Mouse (Mus musculus) midbrain, embryonic 13.5 days (tissue): ENCODE results near the gene Odam. TPM values are rescaled to one million over a fixed set of nuclear protein-coding genes. Genes with fewer than 3 reads are reported as not detected.

ENCODE experiments used
- ATAC-seq: fragments of 200-750 bp; cut with Nextera tagmentation; 2 replicates; pipeline ENCODE4 v1.8.0; 2017; ENCODE audit warnings: mild to moderate bottlenecking, moderate TSS enrichment, moderate library complexity
- H3K27ac ChIP-seq: fragments of 300-500 bp; sonication (generic); 2 replicates; pipeline ENCODE4 v1.5.1; 2015; ENCODE audit warnings: inconsistent platforms, mild to moderate bottlenecking, moderate library complexity
- H3K27me3 ChIP-seq: fragments of 300-500 bp; sonication (generic); 2 replicates; pipeline ENCODE4 v1.6.1; 2015; ENCODE audit warnings: mild to moderate bottlenecking, inconsistent platforms
- H3K36me3 ChIP-seq: fragments of 300-500 bp; sonication (generic); 2 replicates; pipeline ENCODE4 v1.6.1; 2015; ENCODE audit warnings: mild to moderate bottlenecking, inconsistent platforms
- H3K4me1 ChIP-seq: fragments of 300-500 bp; sonication (generic); replicated peaks from 2 replicates; pipeline ENCODE4 v1.6.1; 2015; ENCODE audit warnings: inconsistent platforms
- H3K4me2 ChIP-seq: fragments of 300-500 bp; sonication (generic); replicated peaks from 2 replicates; pipeline ENCODE4 v1.6.1; 2015; ENCODE audit warnings: moderate library complexity, mild to moderate bottlenecking, inconsistent platforms
- H3K4me3 ChIP-seq: fragments of 300-500 bp; sonication (generic); replicated peaks from 2 replicates; pipeline ENCODE4 v1.5.1; 2015; ENCODE audit warnings: mild to moderate bottlenecking, inconsistent platforms
- H3K9ac ChIP-seq: fragments of 300-500 bp; sonication (generic); replicated peaks from 2 replicates; pipeline ENCODE4 v1.6.1; 2015; ENCODE audit warnings: mild to moderate bottlenecking, inconsistent platforms
- H3K9me3 ChIP-seq: fragments of 300-500 bp; sonication (generic); 2 replicates; pipeline ENCODE4 v1.6.1; 2016; ENCODE audit warnings: mild to moderate bottlenecking, inconsistent platforms
- WGBS: fragments of 180-500 bp; shearing (Covaris S2); methylation state at CpG from one replicate; pipeline ENCODE4 v1.1.7; 2015; 5-methylcytosine and 5-hydroxymethylcytosine counted together
- polyA plus RNA-seq: library from polyadenylated mRNA; unstranded; fragments of >200 nt; fragmentation: Nextera tagmentation; extraction: Ambion mirVana; gene quantifications from 2 replicates; pipeline ENCODE4 v1.2.1, GENCODE M21; 2015

Odam gene
- polyA plus RNA-seq = not detected in 2 replicates

GRCm38 (mm10) chr5:87884729-87885128 is at the start of gene Odam:
Gene Odam (plus strand): TSS chr5:87885029.
- Histone ChIP-seq H3K9me3 (no peaks in the 10 kb centered on the region), H3K36me3 (no peaks in the 10 kb centered on the region), H3K4me1 (no peaks in the 10 kb centered on the region), H3K9ac (no peak within 1 kb of the TSS), H3K27ac (no peak within 1 kb of the TSS), H3K4me3 (no peak within 1 kb of the TSS), H3K27me3 (no peaks in the 10 kb centered on the region), H3K4me2 (no peak within 1 kb of the TSS)
- ATAC-seq = no peak
- WGBS = 79% methylated on average over 1 of the region's 1 CpGs

- ATAC-seq = no peak
Observed at GRCm38 (mm10) chr5:87855136-87855716, 29.6 kb upstream of the Odam start.

GRCm38 (mm10) chr5:87870084-87870483 is 14.7 kb upstream of the Odam start:
- H3K36me3 ChIP-seq = no peaks in the 10 kb centered on the region
- no peaks in the 10 kb centered on the region for H3K27me3 ChIP-seq
- WGBS = 66% methylated on average over 2 of the region's 2 CpGs
- H3K4me3 ChIP-seq = no peak overlapping the region
- no peak for ATAC-seq
- no peaks in the 10 kb centered on the region for H3K4me1 ChIP-seq
- no peak overlapping the region for H3K4me2 ChIP-seq
- no peak overlapping the region for H3K9ac ChIP-seq
- H3K9me3 ChIP-seq = no peaks in the 10 kb centered on the region
- H3K27ac ChIP-seq = no peak overlapping the region

More at GRCm38 (mm10) chr5:87855136-87855716, 29.6 kb upstream of the Odam start:
- H3K9ac ChIP-seq = no peak overlapping the region
- H3K27me3 ChIP-seq = no peaks in the 10 kb centered on the region
- no peak overlapping the region for H3K4me2 ChIP-seq
- H3K4me1 ChIP-seq = no peaks in the 10 kb centered on the region
- no peak overlapping the region for H3K27ac ChIP-seq
- 77% methylated on average over 3 of the region's 3 CpGs for WGBS
- no peaks in the 10 kb centered on the region for H3K9me3 ChIP-seq
- no peaks in the 10 kb centered on the region for H3K36me3 ChIP-seq
- H3K4me3 ChIP-seq = no peak overlapping the region

GRCm38 (mm10) chr5:87871423-87871822 is 13.4 kb upstream of the Odam start:
- H3K4me3 ChIP-seq = no peak overlapping the region
- WGBS = 35% methylated on average over 4 of the region's 4 CpGs
- no peaks in the 10 kb centered on the region for H3K4me1 ChIP-seq
- no peak overlapping the region for H3K9ac ChIP-seq
- no peak overlapping the region for H3K27ac ChIP-seq
- no peak overlapping the region for H3K4me2 ChIP-seq
- no peak for ATAC-seq
- H3K9me3 ChIP-seq = no peaks in the 10 kb centered on the region
- no peaks in the 10 kb centered on the region for H3K36me3 ChIP-seq
- H3K27me3 ChIP-seq = no peaks in the 10 kb centered on the region

- H3K4me3 ChIP-seq = no peak within 1 kb of the TSS
- WGBS = 28% methylated on average over 5 of the region's 5 CpGs
- no peaks in the 10 kb centered on the region for H3K36me3 ChIP-seq
- no peaks in the 10 kb centered on the region for H3K4me1 ChIP-seq
- H3K4me2 ChIP-seq = no peak within 1 kb of the TSS
- no peak for ATAC-seq
- H3K27ac ChIP-seq = no peak within 1 kb of the TSS
- H3K9ac ChIP-seq = no peak within 1 kb of the TSS
- no peaks in the 10 kb centered on the region for H3K9me3 ChIP-seq
- H3K27me3 ChIP-seq = no peaks in the 10 kb centered on the region
Observed at GRCm38 (mm10) chr5:87925372-87925771, 40.5 kb downstream of the Odam start, which contains the start of gene Csn3. Gene Csn3 (plus strand): TSS chr5:87925579.

- ATAC-seq = no peak
- H3K9me3 ChIP-seq = no peaks in the 10 kb centered on the region
Observed at GRCm38 (mm10) chr5:87931603-87932002, 46.8 kb downstream of the Odam start.

GRCm38 (mm10) chr5:87940752-87941151 is 55.9 kb downstream of the Odam start:
- H3K4me3 ChIP-seq = no peak overlapping the region
- H3K36me3 ChIP-seq = no peaks in the 10 kb centered on the region
- no peaks in the 10 kb centered on the region for H3K4me1 ChIP-seq
- WGBS = 53% methylated on average over 3 of the region's 3 CpGs
- H3K27ac ChIP-seq = no peak overlapping the region
- H3K4me2 ChIP-seq = no peak overlapping the region
- H3K9ac ChIP-seq = no peak overlapping the region
- H3K9me3 ChIP-seq = no peaks in the 10 kb centered on the region
- no peaks in the 10 kb centered on the region for H3K27me3 ChIP-seq
- no peak for ATAC-seq

More at GRCm38 (mm10) chr5:87931603-87932002, 46.8 kb downstream of the Odam start:
- Histone ChIP-seq H3K4me2 (no peak overlapping the region), H3K27ac (no peak overlapping the region), H3K4me3 (no peak overlapping the region), H3K36me3 (no peaks in the 10 kb centered on the region), H3K4me1 (no peaks in the 10 kb centered on the region), H3K27me3 (no peaks in the 10 kb centered on the region), H3K9ac (no peak overlapping the region)
- WGBS = 40% methylated on average over 1 of the region's 1 CpGs

GRCm38 (mm10) chr5:87942515-87942914 is 57.7 kb downstream of the Odam start:
- no peaks in the 10 kb centered on the region for H3K27me3 ChIP-seq
- no peak overlapping the region for H3K9ac ChIP-seq
- no peak overlapping the region for H3K4me3 ChIP-seq
- no peak for ATAC-seq
- no peak overlapping the region for H3K4me2 ChIP-seq
- no peaks in the 10 kb centered on the region for H3K4me1 ChIP-seq
- no peaks in the 10 kb centered on the region for H3K9me3 ChIP-seq
- H3K36me3 ChIP-seq = no peaks in the 10 kb centered on the region
- H3K27ac ChIP-seq = no peak overlapping the region

Other genes starting within 250 kb of the Odam start
- not detected in 2 replicates for gene Csn1s1, start 218.8 kb upstream of the Odam start, polyA plus RNA-seq
- gene Csn2, start 185.4 kb upstream of the Odam start, polyA plus RNA-seq = not detected in 2 replicates
- not detected in 2 replicates for gene Csn1s2a, start 110.5 kb upstream of the Odam start, polyA plus RNA-seq
- gene Csn1s2b, start 76.9 kb upstream of the Odam start, polyA plus RNA-seq = not detected in 2 replicates
- not detected in 2 replicates for gene Prr27, start 59.3 kb upstream of the Odam start, polyA plus RNA-seq
- not detected in 2 replicates for gene Csn3, start 40.5 kb downstream of the Odam start, polyA plus RNA-seq
- not detected in 2 replicates for gene 2310003L06Rik, start 84.4 kb downstream of the Odam start, polyA plus RNA-seq
- gene Gm28434, start 84.5 kb downstream of the Odam start, polyA plus RNA-seq = not detected in 2 replicates
- gene Cabs1, start 94.4 kb downstream of the Odam start, polyA plus RNA-seq = not detected in 2 replicates
- gene Smr3a, start 117.5 kb downstream of the Odam start, polyA plus RNA-seq = not detected in 2 replicates
- not detected in 2 replicates for gene Smr2, start 201.5 kb downstream of the Odam start, polyA plus RNA-seq
- not detected in 2 replicates for gene Gm11116, start 226.5 kb downstream of the Odam start, polyA plus RNA-seq